In genomic region chr3:52258532-52258931, GRCm38 (mm10) we compare ENCODE assay signal across 8 mouse cellular contexts. TPM values are rescaled to one million over a fixed set of nuclear protein-coding genes. Genes with fewer than 3 reads are reported as not detected.
A peak's percentile ranks its signal among the peaks of the same experiment; 100 is the strongest.
DNase-seq lines count a peak whose midpoint lies in the region; ATAC-seq and TF ChIP-seq lines count a peak whose summit lies in the region.

No protein-coding gene starts in this region.

- H3K9ac ChIP-seq in forebrain, postnatal 0 days: no peak overlapping the region
- no peak overlapping the region for H3K9ac ChIP-seq in forebrain, embryonic 11.5 days (ENCODE audit: low read length)
- H3K9ac ChIP-seq in lung, postnatal 0 days (replicated peaks; ENCODE audit: low read depth): no peak overlapping the region

- no peak overlapping the region for H3K4me3 ChIP-seq in forebrain, postnatal 0 days (ENCODE audit: low read depth, low read length)
- no peak overlapping the region for H3K4me3 ChIP-seq in forebrain, embryonic 11.5 days (ENCODE audit: low read depth, low read length)
- no peak overlapping the region for H3K4me3 ChIP-seq in lung, postnatal 0 days (ENCODE audit: low read depth, low read length)

- no peaks in the 10 kb centered on the region for H3K27me3 ChIP-seq in forebrain, postnatal 0 days (ENCODE audit: insufficient read depth, low read length)
- H3K27me3 ChIP-seq in forebrain, embryonic 11.5 days (ENCODE audit: control insufficient read depth, insufficient read depth, low read length): no peaks in the 10 kb centered on the region
- no peaks in the 10 kb centered on the region for H3K27me3 ChIP-seq in lung, postnatal 0 days (replicated peaks; ENCODE audit: insufficient read depth, low read length)

- no peak overlapping the region for H3K27ac ChIP-seq in forebrain, postnatal 0 days (ENCODE audit: low read depth, low read length)
- no peak overlapping the region for H3K27ac ChIP-seq in forebrain, embryonic 11.5 days (ENCODE audit: low read depth, low read length)
- H3K27ac ChIP-seq in lung, postnatal 0 days (ENCODE audit: low read length): no peak overlapping the region

- TF ChIP-seq EP300 in lung, postnatal 0 days (IDR thresholded peaks at IDR 0.05): no peak

- 15% methylated on average over 3 of the region's 3 CpGs for WGBS in forebrain, postnatal 0 days
- WGBS in forebrain, embryonic 11.5 days: 55% methylated on average over 3 of the region's 3 CpGs
- 15% methylated on average over 3 of the region's 3 CpGs for WGBS in lung, postnatal 0 days

- H3K4me2 ChIP-seq in forebrain, postnatal 0 days (ENCODE audit: low read depth): no peak overlapping the region
- H3K4me2 ChIP-seq in forebrain, embryonic 11.5 days (ENCODE audit: low read depth, low read length, severe bottlenecking): no peak overlapping the region
- H3K4me2 ChIP-seq in lung, postnatal 0 days (replicated peaks; ENCODE audit: low read depth, low read length): no peak overlapping the region

- no peaks in the 10 kb centered on the region for H3K9me3 ChIP-seq in forebrain, postnatal 0 days (ENCODE audit: low read length)
- H3K9me3 ChIP-seq in forebrain, embryonic 11.5 days (ENCODE audit: control insufficient read depth, low read length): no peaks in the 10 kb centered on the region
- H3K9me3 ChIP-seq in lung, postnatal 0 days (ENCODE audit: low read length): no peaks in the 10 kb centered on the region

- peak; percentile 45 for DNase-seq in forebrain, postnatal 0 days
- no peak for DNase-seq in forebrain, embryonic 11.5 days (ENCODE audit: low spot score)
- peak; percentile 71 for DNase-seq in brain, embryonic 14.5 days (ENCODE audit: low read depth)
- peak; percentile 23 for DNase-seq in heart, postnatal 25 days (ENCODE audit: low spot score)
- peak; percentile 67 for DNase-seq in lung, postnatal 0 days (ENCODE audit: low spot score)
- DNase-seq in right cerebral cortex, postnatal 25 days: no peak
- DNase-seq in left cerebral cortex, postnatal 25 days (ENCODE audit: low spot score in 2 of 2): no peak

- TF ChIP-seq CTCF in forebrain, postnatal 0 days (IDR thresholded peaks at IDR 0.05; ENCODE audit: low read depth): no peak
- TF ChIP-seq CTCF in brain, embryonic 14.5 days (IDR thresholded peaks at IDR 0.05; ENCODE audit: borderline replicate concordance, extremely low read depth, insufficient read depth, insufficient read length): no peak
- TF ChIP-seq CTCF in lung, postnatal 0 days (IDR thresholded peaks at IDR 0.05): no peak

- no peaks in the 10 kb centered on the region for H3K4me1 ChIP-seq in forebrain, postnatal 0 days (ENCODE audit: insufficient read depth)
- H3K4me1 ChIP-seq in forebrain, embryonic 11.5 days (replicated peaks; ENCODE audit: control insufficient read depth, insufficient read depth, low read length): no peaks in the 10 kb centered on the region
- no peaks in the 10 kb centered on the region; the same call in 1 of the 2 replicates for H3K4me1 ChIP-seq in lung, postnatal 0 days (ENCODE audit: insufficient read depth, low read depth, low read length)

- no peak for ATAC-seq in forebrain, postnatal 0 days
- ATAC-seq in forebrain, embryonic 11.5 days (replicated peaks; ENCODE audit: low FRiP score): no peak
- peak; percentile 53; the same call in 1 of the 2 replicates for ATAC-seq in lung, postnatal 0 days
- no peak for ATAC-seq in frontal cortex, adult (ENCODE audit: low TSS enrichment)

- H3K36me3 ChIP-seq in forebrain, postnatal 0 days (ENCODE audit: insufficient read depth): no peaks in the 10 kb centered on the region
- no peaks in the 10 kb centered on the region for H3K36me3 ChIP-seq in forebrain, embryonic 11.5 days (ENCODE audit: control insufficient read depth, insufficient read depth, low read length)
- no peaks in the 10 kb centered on the region for H3K36me3 ChIP-seq in lung, postnatal 0 days (ENCODE audit: insufficient read depth, low read length)

- intact Hi-C loops in heart, postnatal 25 days (cut with DNase I): loop anchor here (5.0 kb wide), 2 partner anchors 749 to 1194 kb away; no protein-coding TSS in a partner anchor
- intact Hi-C loops in left cerebral cortex, postnatal 25 days (cut with DNase I): loop anchor here (2.0 kb wide), 1 partner anchor 716 kb away; no protein-coding TSS in a partner anchor

- no peak for TF ChIP-seq POLR2A in brain, embryonic 14.5 days (IDR thresholded peaks at IDR 0.05; ENCODE audit: borderline replicate concordance, extremely low read depth, insufficient read depth, insufficient read length, poor library complexity, severe bottlenecking)

RNA-seq across cellular contexts. Expression of gene Foxo1, which starts 9.6 kb away (rescaled TPM):
- total RNA-seq in forebrain, postnatal 0 days (2014; rRNA removed): 6.3 and 8.1 TPM in 2 replicates
- 5.0 and 6.3 TPM in 2 replicates for polyA plus RNA-seq in forebrain, postnatal 0 days (2015; fragmentation: Nextera tagmentation; extraction: Ambion mirVana)
- 3.7 and 4.2 TPM in 2 replicates for polyA plus RNA-seq in forebrain, embryonic 11.5 days (2014; fragmentation: Nextera tagmentation; extraction: Ambion mirVana)
- 3.5 and 5.8 TPM in 2 replicates for polyA plus RNA-seq in brain, embryonic 14.5 days (2012; rRNA removed)
- 10 to 100 TPM; 11.6 to 13.2 TPM for total RNA-seq in heart, postnatal 25 days (2021)
- polyA plus RNA-seq in lung, postnatal 0 days (2015; fragmentation: Nextera tagmentation; extraction: Ambion mirVana): 6.8 and 7.6 TPM in 2 replicates
- 10 to 100 TPM in 1 of 2 experiments, 1 to 10 TPM in 1; 9.0 to 14.9 TPM for total RNA-seq in left cerebral cortex, postnatal 25 days (2021)

Comparison
In these comparisons a context has a peak if more than half of its experiments do, and no peak if none do; other contexts are left out.
1. DNase-seq: peak in forebrain, postnatal 0 days (single experiment), brain, embryonic 14.5 days (single experiment), heart, postnatal 25 days (single experiment) and lung, postnatal 0 days (single experiment); none in forebrain, embryonic 11.5 days (single experiment), right cerebral cortex, postnatal 25 days (single experiment) and left cerebral cortex, postnatal 25 days (0 of 2).